Mouse (Mus musculus) cerebellum, adult 11-12 months (tissue): Measurements from ENCODE around the gene Mcub.

ENCODE experiments used
- DNase-seq: peaks from one replicate; pipeline ENCODE4 v3.0.0; 2022

The Mcub gene

GRCm38 (mm10) chr3:129948359-129948758 lies 21.6 kb downstream of the Mcub start:
- DNase-seq, result no peak

DNA sequence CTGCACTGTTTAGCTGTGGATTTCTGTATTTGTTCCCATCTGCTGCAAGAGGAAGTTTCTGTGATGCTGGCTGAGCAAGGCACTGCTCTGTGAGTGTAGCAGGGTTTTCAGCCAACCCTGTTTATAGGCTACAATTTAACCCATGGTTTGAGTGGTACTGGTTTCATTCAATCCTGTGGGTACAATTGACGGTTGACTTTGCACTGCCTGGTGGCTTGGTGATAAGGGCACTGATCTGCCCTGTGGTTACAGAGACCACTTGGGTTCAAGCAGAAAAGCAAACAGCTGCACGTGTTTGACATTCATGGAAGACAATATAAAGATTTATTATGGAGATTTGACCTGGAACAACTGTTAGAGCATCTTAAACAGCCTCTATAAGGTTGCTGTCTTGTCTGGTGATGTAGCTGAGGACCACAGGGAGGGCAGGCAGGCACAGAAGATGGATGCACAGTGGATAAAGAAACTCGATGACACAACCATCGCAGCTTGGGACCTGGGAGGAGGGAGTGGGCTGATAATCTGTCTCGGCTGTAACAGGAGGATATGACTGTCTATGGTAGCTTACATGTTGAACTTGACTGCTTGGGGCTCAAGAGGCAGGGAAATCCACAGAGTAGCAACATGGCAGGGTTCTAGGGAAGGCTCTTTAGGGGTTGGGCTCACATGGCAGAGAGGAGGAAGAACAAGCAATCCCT lies 23.6 kb downstream of the Mcub start:
- DNase-seq, result no peak

- DNase-seq, result no peak
Observed at GRCm38 (mm10) chr3:129943813-129944212, 26.2 kb downstream of the Mcub start.

DNA sequence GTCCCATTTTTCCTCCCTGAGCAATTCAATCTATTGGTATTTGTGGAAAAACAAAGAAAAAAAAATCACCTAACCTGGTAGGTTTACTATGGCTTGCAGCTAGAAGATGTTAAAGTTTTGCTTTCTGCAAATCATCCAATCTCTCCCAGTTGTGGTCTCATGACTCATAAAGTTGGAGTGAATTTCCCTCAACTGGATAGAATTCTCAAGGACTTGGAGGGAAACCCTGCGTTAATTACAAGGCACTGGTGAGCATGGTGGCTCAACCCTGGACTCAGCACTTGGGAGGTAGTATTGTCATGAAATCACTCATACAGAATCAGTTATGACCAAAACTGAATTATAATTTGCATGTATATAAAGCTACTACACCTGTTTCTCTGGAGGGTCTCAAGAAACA lies 28.7 kb downstream of the Mcub start:
- no peak for DNase-seq

DNA sequence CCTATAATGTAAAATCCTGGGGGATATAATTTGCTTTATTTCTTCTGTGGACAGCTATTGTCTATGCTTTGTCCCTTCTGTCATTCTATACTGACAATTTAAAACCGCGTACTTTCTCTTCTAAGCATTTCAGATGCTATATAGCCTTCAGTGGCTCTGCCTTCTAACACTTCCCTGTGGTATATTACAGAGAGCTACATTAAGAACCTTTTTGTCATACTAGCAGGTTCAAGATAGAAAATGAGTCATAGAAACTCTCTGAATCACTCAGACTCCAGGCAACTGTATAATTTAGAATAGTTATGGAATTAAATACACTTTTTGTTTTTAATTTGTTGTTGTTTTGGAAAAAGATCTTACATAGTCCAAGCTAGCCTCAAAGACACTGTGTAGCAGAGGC lies 29.2 kb downstream of the Mcub start:
- DNase-seq, result no peak

- DNase-seq, result no peak
Observed at GRCm38 (mm10) chr3:129939058-129939457, 30.9 kb downstream of the Mcub start.

DNA sequence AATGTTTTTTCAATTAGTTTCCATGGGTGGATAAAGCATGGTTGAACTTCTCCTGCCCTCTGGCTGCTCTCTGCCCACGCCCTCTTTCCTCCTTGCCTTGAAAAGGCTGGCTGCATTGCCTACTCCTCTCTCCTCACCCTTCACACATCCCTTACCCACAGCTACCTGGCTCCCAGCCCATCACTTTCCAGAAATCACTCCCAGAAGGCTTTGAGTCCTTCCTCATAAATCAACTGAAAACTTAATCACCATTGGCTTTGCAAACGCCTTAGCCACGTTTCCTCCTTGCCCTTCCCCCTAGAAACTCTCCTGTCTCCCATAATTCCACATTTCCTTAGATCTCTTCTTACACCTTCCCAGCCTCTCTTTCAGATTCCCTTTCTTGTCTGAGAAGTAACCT lies 32.2 kb downstream of the Mcub start:
- DNase-seq, result no peak

DNA sequence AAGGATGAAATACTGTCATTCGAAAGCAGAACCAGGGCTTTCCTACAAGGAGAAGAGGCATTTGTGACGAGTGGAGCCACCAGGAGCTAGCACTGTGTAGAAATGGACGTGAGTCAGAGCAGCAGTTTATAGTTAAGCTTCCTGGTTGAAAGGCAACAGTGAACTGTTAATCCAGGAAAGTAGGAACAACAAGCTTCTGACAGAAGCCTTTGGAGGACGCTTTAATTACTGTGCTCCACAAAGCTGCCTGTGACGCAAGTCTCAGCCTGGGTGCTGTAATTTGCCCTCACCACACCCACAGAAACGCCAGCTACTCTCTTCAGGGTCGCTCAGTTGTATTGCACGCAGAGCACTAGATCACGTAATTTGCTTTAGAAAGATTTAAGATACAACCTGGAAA lies 33.4 kb downstream of the Mcub start:
- no peak for DNase-seq

DNA sequence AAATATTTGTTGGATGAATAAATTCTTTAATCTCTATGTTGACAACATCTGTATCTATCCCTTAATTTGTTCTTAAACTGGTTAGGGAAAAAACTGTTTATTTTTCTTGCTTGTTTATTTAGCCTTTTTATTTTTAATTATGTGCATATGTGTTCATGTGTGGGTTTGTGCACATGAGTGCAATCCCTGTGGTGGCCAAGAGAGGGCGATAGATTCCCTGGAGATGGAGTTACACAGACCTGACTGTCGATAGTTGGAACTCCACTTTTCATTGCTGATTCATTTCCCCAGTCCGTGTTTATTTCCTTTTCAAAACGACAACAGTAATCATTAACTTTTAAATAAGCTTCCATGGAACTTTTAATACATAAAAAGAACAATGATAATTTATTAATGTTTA lies 37.6 kb downstream of the Mcub start:
- DNase-seq, result no peak

DNA sequence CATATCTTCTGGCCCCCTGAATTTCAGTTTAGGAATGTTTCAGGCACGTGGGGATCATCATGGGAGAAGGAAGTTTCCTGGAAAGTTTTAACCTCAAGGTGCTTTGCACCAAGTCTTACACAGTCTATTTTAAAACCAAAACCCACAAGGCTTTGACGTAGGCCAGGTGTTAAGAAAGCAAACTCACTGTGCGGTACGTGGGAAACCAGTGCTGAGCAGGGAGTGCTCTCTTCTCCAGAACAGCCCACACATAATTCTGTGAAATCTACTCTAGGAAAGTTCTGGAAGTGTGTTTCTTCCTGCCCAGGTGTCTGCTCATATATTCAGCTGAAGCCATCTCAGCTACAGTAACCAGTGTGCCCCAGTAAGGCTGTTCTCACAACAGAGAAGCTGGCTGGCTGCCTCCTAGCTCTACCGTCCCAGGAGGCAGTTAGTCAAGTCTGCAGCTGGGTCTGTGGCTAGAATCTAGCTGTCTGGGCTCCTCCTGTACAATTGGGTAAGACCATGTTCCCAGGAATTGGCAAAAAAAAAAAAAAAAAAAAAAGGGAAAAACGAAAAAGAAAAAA lies 39.7 kb downstream of the Mcub start:
- no peak for DNase-seq

DNA sequence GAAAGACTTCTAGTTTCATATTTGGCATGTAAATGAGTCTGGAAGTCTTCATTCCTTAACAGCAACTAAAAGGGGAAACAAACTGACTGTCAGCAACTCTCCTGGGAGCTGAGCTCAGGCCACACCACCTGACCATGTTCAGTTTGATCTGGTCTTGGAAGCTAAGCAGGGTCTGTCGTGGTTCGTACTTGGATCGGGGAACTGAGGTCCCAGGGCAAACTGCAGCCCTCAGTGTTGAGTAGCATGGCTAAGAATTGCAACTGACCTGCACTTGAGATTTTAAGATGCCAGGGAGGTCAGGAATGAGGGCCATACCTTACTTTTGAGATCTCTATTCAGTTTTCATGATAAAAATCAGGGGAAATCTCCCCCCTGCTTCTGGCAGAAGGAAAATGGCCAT lies 44.1 kb downstream of the Mcub start:
- DNase-seq, result no peak

- no peak for DNase-seq
Observed at GRCm38 (mm10) chr3:129923581-129923980, 46.4 kb downstream of the Mcub start.

- peak; percentile 19 for DNase-seq
Observed at GRCm38 (mm10) chr3:129918434-129918833, 51.6 kb downstream of the Mcub start.

GRCm38 (mm10) chr3:129917424-129917823 lies 52.6 kb downstream of the Mcub start:
- DNase-seq, result no peak

DNA sequence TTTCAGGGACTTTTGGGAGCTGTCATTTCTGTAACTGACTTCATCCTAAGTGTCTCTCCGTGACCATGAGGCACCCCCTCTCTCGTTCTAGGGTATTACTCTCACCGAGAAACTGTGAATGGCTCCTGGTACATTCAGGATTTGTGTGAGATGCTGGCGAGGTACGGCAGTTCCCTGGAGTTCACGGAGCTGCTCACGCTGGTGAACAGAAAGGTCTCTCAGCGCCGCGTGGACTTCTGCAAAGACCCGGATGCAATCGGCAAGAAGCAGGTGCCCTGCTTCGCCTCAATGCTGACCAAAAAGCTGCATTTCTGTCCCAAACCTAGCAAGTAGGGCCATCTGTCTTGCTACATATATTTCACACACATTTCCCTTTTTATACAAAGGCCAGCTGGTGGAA lies 56.8 kb downstream of the Mcub start:
- DNase-seq, result no peak

DNA sequence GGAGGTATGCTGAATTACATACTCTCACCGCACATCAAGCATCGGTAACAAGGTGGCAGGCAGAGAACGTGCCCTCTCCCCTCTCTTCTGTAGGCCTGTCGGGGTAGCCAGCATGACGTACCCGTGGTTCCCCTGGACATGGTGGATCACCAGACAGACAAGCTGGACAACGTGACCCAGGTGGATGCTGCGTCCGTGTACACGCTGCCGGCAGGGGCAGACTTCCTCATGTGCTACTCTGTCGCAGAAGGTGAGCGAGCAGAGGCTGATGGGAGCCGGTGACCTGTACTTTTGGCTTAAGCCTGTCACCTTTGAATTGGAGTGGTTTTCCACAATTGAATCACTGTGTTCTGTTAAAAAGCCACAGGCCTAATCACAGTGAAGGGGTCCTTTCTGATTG lies 58.0 kb downstream of the Mcub start:
- no peak for DNase-seq

DNA sequence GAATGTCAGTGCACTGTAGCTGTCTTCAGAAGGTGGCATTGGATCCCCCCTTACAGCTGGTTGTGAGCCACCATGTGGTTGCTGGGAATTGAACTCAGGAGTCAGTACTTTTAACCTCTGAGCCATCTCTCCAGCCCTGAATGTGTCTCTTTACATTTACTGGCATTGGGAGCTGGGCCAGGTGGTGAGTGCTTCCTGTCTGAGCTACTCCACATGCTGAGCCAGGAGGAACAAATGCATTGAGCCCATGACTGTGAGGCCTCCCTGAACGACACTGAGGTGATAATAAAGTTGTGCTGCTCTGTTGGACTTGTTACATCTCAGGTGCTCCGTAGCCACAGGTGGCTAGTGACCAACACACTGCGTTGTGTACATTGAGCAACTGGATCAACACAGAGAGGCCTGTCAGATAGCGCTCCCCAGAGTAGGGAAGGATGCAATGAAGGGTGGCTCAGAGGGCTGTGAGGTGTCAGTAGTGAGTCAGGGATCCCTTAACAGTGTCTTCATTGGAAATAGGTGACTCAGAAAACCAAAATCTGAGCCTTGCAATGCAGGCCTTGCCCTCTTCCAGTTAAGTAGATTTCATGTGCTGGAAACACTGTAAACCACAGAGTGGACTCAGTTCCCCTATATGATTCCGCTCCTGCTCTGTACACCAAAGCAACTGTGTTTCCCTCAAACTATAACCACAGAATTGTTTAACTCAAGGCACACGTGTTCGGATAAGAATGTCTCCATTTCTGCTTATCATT lies 65.4 kb downstream of the Mcub start:
- DNase-seq, result no peak

GRCm38 (mm10) chr3:129903866-129904265 lies 66.1 kb downstream of the Mcub start:
- no peak for DNase-seq

GRCm38 (mm10) chr3:129903369-129903768 lies 66.6 kb downstream of the Mcub start:
- DNase-seq, result no peak

DNA sequence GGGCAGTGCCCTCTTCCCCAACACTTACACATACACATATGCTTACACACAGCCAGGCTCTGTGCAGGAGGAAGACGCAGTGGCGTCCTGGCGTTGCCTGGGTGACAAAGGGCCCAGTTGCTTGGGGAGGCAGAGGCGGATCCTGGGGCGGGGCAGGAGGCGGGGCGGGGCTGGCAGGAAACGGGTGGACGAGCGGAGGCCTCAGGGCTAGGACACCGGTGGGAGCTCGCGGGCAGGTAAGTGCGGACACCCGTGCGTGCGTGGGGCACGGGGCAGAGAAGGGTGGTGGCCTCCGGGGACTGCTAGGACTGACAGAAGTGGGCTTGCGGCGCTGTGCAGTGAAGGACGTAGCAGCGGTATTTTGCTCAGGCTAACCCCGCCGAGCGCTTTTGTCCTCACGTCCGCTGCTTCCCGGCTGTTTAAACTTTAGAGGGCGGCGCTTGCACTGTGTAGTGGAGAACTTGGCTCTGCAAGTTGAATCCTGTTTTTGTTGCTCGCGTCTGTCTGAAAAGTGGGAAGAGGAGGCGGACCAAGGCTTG lies 68.7 kb downstream of the Mcub start, which contains the start of gene Casp6:
Gene Casp6 (plus strand): TSS at position 155 of the 539 bp plus-strand sequence.
- DNase-seq, result peak; percentile 11

GRCm38 (mm10) chr3:129898886-129899285 lies 71.1 kb downstream of the Mcub start:
- no peak for DNase-seq

DNA sequence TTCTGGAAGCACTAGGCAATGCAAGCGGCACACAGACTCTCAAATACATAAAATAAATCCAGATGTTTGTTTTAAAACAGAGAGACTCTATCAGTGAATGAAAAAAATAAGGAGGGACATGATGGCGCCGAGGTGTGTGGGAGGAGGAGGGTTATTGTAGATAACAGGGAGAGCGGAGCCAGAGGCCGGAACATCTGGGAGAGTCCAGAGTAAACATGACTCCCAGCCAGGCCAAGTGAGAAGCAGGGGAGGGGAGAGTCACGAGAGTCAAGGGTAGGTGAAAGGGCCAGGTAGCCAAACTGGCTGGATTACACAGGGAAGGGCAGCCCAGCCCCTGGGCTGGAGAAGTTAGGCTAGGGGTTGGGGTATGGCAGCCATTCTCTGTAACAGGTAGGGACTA lies 73.4 kb downstream of the Mcub start:
- no peak for DNase-seq

- DNase-seq, result no peak
Observed at GRCm38 (mm10) chr3:129893143-129893542, 76.9 kb downstream of the Mcub start.

- DNase-seq, result no peak
Observed at GRCm38 (mm10) chr3:129892003-129892402, 78.0 kb downstream of the Mcub start.
